Mouse (Mus musculus) midbrain, embryonic 15.5 days (tissue): ENCODE data around the gene Smarcad1. TPM values are rescaled to one million over a fixed set of nuclear protein-coding genes. Genes with fewer than 3 reads are reported as not detected.
"Not testable (repeated sequence)": the region's sequence is repeated elsewhere in the genome, so short reads cannot be mapped to it uniquely, and the experiment has no call there.

Experiments
- ATAC-seq: fragments of 200-750 bp; cut with Nextera tagmentation; replicated peaks from 2 replicates; pipeline ENCODE4 v1.8.0; 2017; ENCODE audit warnings: moderate TSS enrichment
- H3K27ac ChIP-seq: fragments of 300-500 bp; sonication (generic); 2 replicates; pipeline ENCODE4 v1.5.1; 2015; ENCODE audit warnings: mild to moderate bottlenecking, inconsistent platforms
- H3K27me3 ChIP-seq: fragments of 300-500 bp; sonication (generic); replicated peaks from 2 replicates; pipeline ENCODE4 v1.6.1; 2015; ENCODE audit warnings: inconsistent platforms
- H3K36me3 ChIP-seq: fragments of 300-500 bp; sonication (generic); replicated peaks from 2 replicates; pipeline ENCODE4 v1.6.1; 2015; ENCODE audit warnings: inconsistent platforms
- H3K4me1 ChIP-seq: fragments of 300-500 bp; sonication (generic); 2 replicates; pipeline ENCODE4 v1.6.1; 2015; ENCODE audit warnings: inconsistent platforms
- H3K4me2 ChIP-seq: fragments of 300-500 bp; sonication (generic); 2 replicates; pipeline ENCODE4 v1.6.1; 2015; ENCODE audit warnings: inconsistent platforms, mild to moderate bottlenecking, moderate library complexity
- H3K4me3 ChIP-seq: fragments of 300-500 bp; sonication (generic); 2 replicates; pipeline ENCODE4 v1.5.1; 2015; ENCODE audit warnings: mild to moderate bottlenecking, inconsistent platforms
- H3K9ac ChIP-seq: fragments of 300-500 bp; sonication (generic); 2 replicates; pipeline ENCODE4 v1.6.1; 2015; ENCODE audit warnings: mild to moderate bottlenecking, inconsistent platforms
- H3K9me3 ChIP-seq: fragments of 300-500 bp; sonication (generic); 2 replicates; pipeline ENCODE4 v1.6.1; 2016; ENCODE audit warnings: inconsistent platforms
- WGBS: fragments of 180-500 bp; shearing (Covaris S2); methylation state at CpG from one replicate; pipeline ENCODE4 v1.1.7; 2015; ENCODE audit warnings: mixed read lengths; 5-methylcytosine and 5-hydroxymethylcytosine counted together
- polyA plus RNA-seq: library from polyadenylated mRNA; unstranded; fragments of >200 nt; fragmentation: Nextera tagmentation; extraction: Ambion mirVana; gene quantifications from 2 replicates; pipeline ENCODE4 v1.2.1, GENCODE M21; 2015

Smarcad1 gene
- 64.1 and 71.4 TPM in 2 replicates for polyA plus RNA-seq

GRCm38 (mm10) chr6:65042491-65043171 lies at the start of gene Smarcad1:
Gene Smarcad1, plus strand, starts transcription at chr6:65042583.
- H3K9ac ChIP-seq: peak within 1 kb of the TSS; percentile 95
- peak within 1 kb of the TSS; percentile 83 for H3K4me3 ChIP-seq
- H3K4me2 ChIP-seq: peak within 1 kb of the TSS; percentile 69
- no peaks in the 10 kb centered on the region for H3K27me3 ChIP-seq
- H3K36me3 ChIP-seq: peaks cover 27% of the 10 kb centered on the region
- H3K4me1 ChIP-seq: peaks cover 15% of the 10 kb centered on the region
- peak; percentile 97 for ATAC-seq
- WGBS: under 1% methylated on average over 81 of the region's 81 CpGs
- H3K27ac ChIP-seq: peak within 1 kb of the TSS; percentile 99
- no peaks in the 10 kb centered on the region for H3K9me3 ChIP-seq

GRCm38 (mm10) chr6:64996824-64997421 lies 45.5 kb upstream of the Smarcad1 start:
- no peaks in the 10 kb centered on the region for H3K36me3 ChIP-seq
- H3K9me3 ChIP-seq: no peaks in the 10 kb centered on the region
- H3K27ac ChIP-seq: no peak overlapping the region
- WGBS: 43% methylated on average over 13 of the region's 13 CpGs
- peak; percentile 80 for ATAC-seq
- no peak overlapping the region for H3K4me3 ChIP-seq
- no peaks in the 10 kb centered on the region for H3K27me3 ChIP-seq
- no peak overlapping the region for H3K9ac ChIP-seq
- no peak overlapping the region for H3K4me2 ChIP-seq
- H3K4me1 ChIP-seq: no peaks in the 10 kb centered on the region

- Histone ChIP-seq H3K9me3 (no peaks in the 10 kb centered on the region), H3K27me3 (no peaks in the 10 kb centered on the region), H3K4me1 (no peaks in the 10 kb centered on the region), H3K27ac (no peak overlapping the region), H3K4me3 (no peak overlapping the region), H3K9ac (no peak overlapping the region), H3K36me3 (no peaks in the 10 kb centered on the region), H3K4me2 (no peak overlapping the region)
- WGBS: 88% methylated on average over 2 of the region's 2 CpGs
- no peak for ATAC-seq
Measured at GRCm38 (mm10) chr6:64997805-64998204, 44.6 kb upstream of the Smarcad1 start.

GRCm38 (mm10) chr6:65000757-65001156 lies 41.6 kb upstream of the Smarcad1 start:
- H3K9me3 ChIP-seq, H3K36me3 ChIP-seq, H3K9ac ChIP-seq, H3K4me3 ChIP-seq, H3K27me3 ChIP-seq, ATAC-seq, H3K4me1 ChIP-seq, H3K4me2 ChIP-seq, H3K27ac ChIP-seq: not testable (repeated sequence)
- WGBS: 82% methylated on average over 5 of the region's 5 CpGs

DNA sequence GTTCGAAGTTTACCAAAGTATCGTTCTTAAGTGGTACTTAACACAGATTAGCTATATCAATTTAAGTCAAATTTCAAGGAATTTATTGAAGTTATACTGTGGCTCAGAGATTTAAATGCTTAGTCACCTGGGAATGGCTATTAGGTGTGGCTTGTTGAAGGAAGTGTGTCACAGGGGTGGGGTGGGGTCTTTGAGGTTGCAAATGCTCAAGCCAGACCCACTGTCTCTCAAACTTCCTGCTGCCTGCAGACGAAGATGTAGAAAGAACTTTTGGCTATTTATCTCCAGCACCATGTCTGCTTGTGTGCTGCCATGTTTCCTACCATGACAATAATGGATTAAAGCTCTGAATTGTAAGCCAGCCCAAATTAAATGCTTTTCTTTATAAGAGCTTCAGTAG lies 40.2 kb upstream of the Smarcad1 start:
- ATAC-seq: no peak
- H3K4me1 ChIP-seq: no peaks in the 10 kb centered on the region
- no peak overlapping the region for H3K27ac ChIP-seq
- WGBS: 79% methylated on average over 3 of the region's 3 CpGs
- H3K9me3 ChIP-seq: no peaks in the 10 kb centered on the region
- H3K4me2 ChIP-seq: no peak overlapping the region
- no peak overlapping the region for H3K9ac ChIP-seq
- H3K4me3 ChIP-seq: no peak overlapping the region
- no peaks in the 10 kb centered on the region for H3K36me3 ChIP-seq
- no peaks in the 10 kb centered on the region for H3K27me3 ChIP-seq

GRCm38 (mm10) chr6:65008836-65009235 lies 33.5 kb upstream of the Smarcad1 start:
- no peak for ATAC-seq
- no peak overlapping the region for H3K9ac ChIP-seq
- 80% methylated on average over 5 of the region's 5 CpGs for WGBS
- H3K9me3 ChIP-seq: no peaks in the 10 kb centered on the region
- H3K36me3 ChIP-seq: no peaks in the 10 kb centered on the region
- no peaks in the 10 kb centered on the region for H3K4me1 ChIP-seq
- no peak overlapping the region for H3K27ac ChIP-seq
- H3K4me2 ChIP-seq: no peak overlapping the region
- no peak overlapping the region for H3K4me3 ChIP-seq
- H3K27me3 ChIP-seq: no peaks in the 10 kb centered on the region

- Histone ChIP-seq H3K27me3 (no peaks in the 10 kb centered on the region), H3K4me2 (no peak overlapping the region), H3K36me3 (no peaks in the 10 kb centered on the region), H3K4me3 (no peak overlapping the region), H3K27ac (no peak overlapping the region), H3K9me3 (no peaks in the 10 kb centered on the region), H3K4me1 (no peaks in the 10 kb centered on the region), H3K9ac (no peak overlapping the region)
- WGBS: 85% methylated on average over 5 of the region's 5 CpGs
- ATAC-seq: no peak
Measured at GRCm38 (mm10) chr6:65011444-65011990, 30.9 kb upstream of the Smarcad1 start.

DNA sequence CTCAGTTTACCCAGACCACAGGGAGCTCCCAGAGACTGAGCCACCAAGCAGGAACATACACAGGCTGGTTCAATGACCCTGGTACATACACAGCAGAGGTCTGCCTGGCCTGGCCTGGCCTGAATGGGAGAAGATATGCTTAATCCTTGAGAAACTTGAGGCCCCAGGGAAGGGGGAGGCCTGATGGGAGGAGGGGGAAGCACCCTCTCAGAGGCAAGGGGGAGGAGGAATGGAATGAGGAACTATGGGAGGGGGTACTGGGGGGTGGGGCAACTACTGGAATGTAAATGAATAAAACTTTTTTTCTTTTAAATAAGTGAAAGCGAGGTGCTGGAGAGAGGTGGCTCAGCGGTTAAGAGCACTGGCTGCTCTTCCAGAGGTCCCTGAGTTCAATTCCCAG lies 30.2 kb upstream of the Smarcad1 start:
- H3K36me3 ChIP-seq: no peaks in the 10 kb centered on the region
- no peak overlapping the region for H3K4me2 ChIP-seq
- no peak overlapping the region for H3K4me3 ChIP-seq
- H3K27me3 ChIP-seq: no peaks in the 10 kb centered on the region
- no peak overlapping the region for H3K27ac ChIP-seq
- 91% methylated on average over 2 of the region's 2 CpGs for WGBS
- no peaks in the 10 kb centered on the region for H3K4me1 ChIP-seq
- ATAC-seq: no peak
- no peak overlapping the region for H3K9ac ChIP-seq
- H3K9me3 ChIP-seq: no peaks in the 10 kb centered on the region

GRCm38 (mm10) chr6:65017566-65017965 lies 24.8 kb upstream of the Smarcad1 start:
- ATAC-seq: no peak
- Histone ChIP-seq H3K4me3 (no peak overlapping the region), H3K9ac (no peak overlapping the region), H3K27me3 (no peaks in the 10 kb centered on the region), H3K9me3 (no peaks in the 10 kb centered on the region), H3K27ac (no peak overlapping the region), H3K4me1 (no peaks in the 10 kb centered on the region), H3K36me3 (no peaks in the 10 kb centered on the region), H3K4me2 (no peak overlapping the region)
- 92% methylated on average over 10 of the region's 10 CpGs for WGBS

- H3K27ac ChIP-seq, H3K4me2 ChIP-seq, H3K9ac ChIP-seq, H3K9me3 ChIP-seq, H3K4me1 ChIP-seq, ATAC-seq, H3K27me3 ChIP-seq, H3K4me3 ChIP-seq, H3K36me3 ChIP-seq: not testable (repeated sequence)
- 91% methylated on average over 5 of the region's 5 CpGs for WGBS
Measured at GRCm38 (mm10) chr6:65018966-65019365, 23.4 kb upstream of the Smarcad1 start.

DNA sequence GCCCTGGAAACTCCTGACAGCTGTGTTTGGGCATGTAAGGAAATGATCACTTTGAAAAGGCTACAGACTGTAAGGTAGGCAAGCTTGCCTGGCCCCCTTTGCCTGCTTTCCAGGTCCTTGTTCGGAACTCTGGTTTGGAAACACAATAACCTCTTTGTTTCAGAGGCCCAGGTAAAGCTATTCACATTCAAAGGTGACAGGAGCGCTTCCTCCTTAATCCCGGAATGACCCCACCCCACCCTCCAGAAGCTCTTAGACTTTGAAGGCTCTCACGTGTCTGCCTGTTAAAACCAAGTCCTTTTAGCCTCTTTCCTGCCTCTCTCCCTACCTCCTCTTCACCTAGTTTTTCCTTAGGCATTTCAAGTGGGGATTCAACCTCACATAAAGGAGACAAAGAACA lies 20.5 kb upstream of the Smarcad1 start:
- H3K4me2 ChIP-seq: no peak overlapping the region

DNA sequence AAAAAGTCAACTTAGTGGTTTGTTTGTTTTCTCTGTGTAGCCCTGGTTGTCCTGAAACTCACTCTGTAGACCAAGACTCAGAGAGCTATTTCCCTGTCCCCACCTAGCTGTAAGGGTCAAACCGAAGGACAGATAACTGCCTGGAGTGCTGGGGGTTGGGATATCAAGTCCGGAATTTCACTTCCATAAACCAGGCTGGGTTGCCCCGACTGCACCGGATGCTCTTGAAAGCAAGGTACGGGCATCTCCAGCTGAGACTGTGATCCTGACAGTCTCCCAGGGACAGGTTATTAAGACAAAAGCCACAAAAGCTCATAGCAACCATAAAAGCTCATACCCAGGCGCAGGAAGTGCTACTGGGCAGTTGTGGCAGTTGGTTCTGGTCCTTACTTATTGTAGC lies 19.3 kb upstream of the Smarcad1 start:
- no peak overlapping the region for H3K27ac ChIP-seq
- H3K9ac ChIP-seq: no peak overlapping the region
- no peaks in the 10 kb centered on the region for H3K27me3 ChIP-seq
- 86% methylated on average over 6 of the region's 6 CpGs for WGBS
- H3K9me3 ChIP-seq: no peaks in the 10 kb centered on the region
- H3K36me3 ChIP-seq: no peaks in the 10 kb centered on the region
- no peak overlapping the region for H3K4me3 ChIP-seq
- no peak overlapping the region for H3K4me2 ChIP-seq
- H3K4me1 ChIP-seq: no peaks in the 10 kb centered on the region
- ATAC-seq: no peak

More for the DNA sequence above, 20.5 kb upstream of the Smarcad1 start:
- ATAC-seq: no peak
- Histone ChIP-seq H3K9me3 (no peaks in the 10 kb centered on the region), H3K4me1 (no peaks in the 10 kb centered on the region), H3K27me3 (no peaks in the 10 kb centered on the region), H3K27ac (no peak overlapping the region), H3K36me3 (no peaks in the 10 kb centered on the region), H3K4me3 (no peak overlapping the region), H3K9ac (no peak overlapping the region)
- WGBS: 10% methylated on average over 4 of the region's 4 CpGs

- H3K36me3 ChIP-seq: no peaks in the 10 kb centered on the region
- no peaks in the 10 kb centered on the region for H3K9me3 ChIP-seq
- 57% methylated on average over 2 of the region's 2 CpGs for WGBS
- no peak for ATAC-seq
- no peaks in the 10 kb centered on the region for H3K27me3 ChIP-seq
- no peak overlapping the region for H3K27ac ChIP-seq
- no peak overlapping the region for H3K9ac ChIP-seq
- no peaks in the 10 kb centered on the region for H3K4me1 ChIP-seq
- H3K4me2 ChIP-seq: no peak overlapping the region
- no peak overlapping the region for H3K4me3 ChIP-seq
Measured at GRCm38 (mm10) chr6:65024668-65025067, 17.7 kb upstream of the Smarcad1 start.
